Mouse (Mus musculus) ES-Bruce4 (cell line): ENCODE data around the gene Cmbl.

ENCODE experiments used
- CTCF ChIP-seq: IDR thresholded peaks from one replicate; pipeline ENCODE4 v1.8.1; 2011; ENCODE audit warnings: low read depth, low read length
- EP300 ChIP-seq: IDR thresholded peaks from 2 replicates; pipeline ENCODE4 v1.6.1; 2011; ENCODE audit warnings: low read depth, low read length; ENCODE audit not compliant: insufficient read depth
- POLR2A ChIP-seq: IDR thresholded peaks from one replicate; pipeline ENCODE4 v1.8.1; 2011; ENCODE audit warnings: low read length; ENCODE audit not compliant: insufficient read depth

- TF ChIP-seq CTCF (no peak), POLR2A (no peak), EP300 (no peak)
Measured at GRCm38 (mm10) chr15:31573287-31573686, 8.1 kb downstream of the Cmbl start.
